Comparison of ENCODE assay signal across 14 mouse cellular contexts in genomic region chr16:64216671-64217070, GRCm38 (mm10).
"Had no signal": no experiment of that assay in that cellular context is flagged by ENCODE, and none has a peak within 500 bp of the region (broad histone marks: within the 10 kb centered on the region; RNA-seq: fewer than 3 reads in every experiment).

No protein-coding gene starts in this region.

- H3K27ac ChIP-seq: kidney, embryonic 15.5 days; layer of hippocampus, adult 2 months; liver, embryonic 13.5 days had no signal

- H3K4me3 ChIP-seq: kidney, embryonic 15.5 days; layer of hippocampus, adult 2 months; liver, embryonic 13.5 days had no signal

- H3K4me1 ChIP-seq: kidney, embryonic 15.5 days; liver, embryonic 13.5 days had no signal

- H3K9ac ChIP-seq: kidney, embryonic 15.5 days; liver, embryonic 13.5 days had no signal

- H3K9me3 ChIP-seq: kidney, embryonic 15.5 days; liver, embryonic 13.5 days had no signal

- DNase-seq: kidney, postnatal 10 days; kidney, postnatal 4 days; layer of hippocampus, adult 9-11 months; liver, embryonic 13.5 days; lung, adult 2 months; lung, postnatal 14 days; lung, postnatal 4 days; midbrain, embryonic 14.5 days; thymus, adult 2 months; thymus, postnatal 14 days; thymus, postnatal 4 days had no signal

- H3K36me3 ChIP-seq: kidney, embryonic 15.5 days; liver, embryonic 13.5 days had no signal

- H3K27me3 ChIP-seq: kidney, embryonic 15.5 days; liver, embryonic 13.5 days had no signal

- H3K4me2 ChIP-seq: kidney, embryonic 15.5 days; liver, embryonic 13.5 days; midbrain, embryonic 11.5 days had no signal
